Mouse (Mus musculus): Measurements from ENCODE around the gene Bcorl1. TPM values are rescaled to one million over a fixed set of nuclear protein-coding genes. Genes with fewer than 3 reads are reported as not detected.

Gene Bcorl1
- polyA plus RNA-seq, 1 experiment from 2014 or later = 3.6 TPM

GRCm38 (mm10) chrX:48444677-48445076, 103.5 kb downstream of the Bcorl1 start:
- 81% methylated on average over 4 of the region's 4 CpGs for WGBS

GRCm38 (mm10) chrX:48449646-48450045, 108.5 kb downstream of the Bcorl1 start:
- H3K9ac ChIP-seq (ENCODE audit: low read length) = 0 out of 2 replicates have a peak overlapping the region, but pooled peaks have one; percentile 41
- H3K4me3 ChIP-seq (ENCODE audit: low read length) = no peak overlapping the region
- no peak for ATAC-seq (replicated peaks; ENCODE audit: extremely low read depth, insufficient read depth, low FRiP score)
- H3K4me2 ChIP-seq (ENCODE audit: low read depth, low read length) = peak overlapping the region; percentile 42; the same call in 1 of the 2 replicates
- no peaks in the 10 kb centered on the region for H3K36me3 ChIP-seq (ENCODE audit: control insufficient read depth, insufficient read depth)
- peaks cover 26% of the 10 kb centered on the region for H3K4me1 ChIP-seq (ENCODE audit: control insufficient read depth, insufficient read depth, low read length)
- no peaks in the 10 kb centered on the region for H3K27me3 ChIP-seq (ENCODE audit: control insufficient read depth, insufficient read depth, low read length)
- H3K27ac ChIP-seq (ENCODE audit: low read length) = peak overlapping the region; percentile 66
- WGBS = 32% methylated on average over 10 of the region's 10 CpGs
- H3K9me3 ChIP-seq (replicated peaks; ENCODE audit: control insufficient read depth, low read length) = no peaks in the 10 kb centered on the region

More at GRCm38 (mm10) chrX:48444677-48445076, 103.5 kb downstream of the Bcorl1 start:
- no peak overlapping the region for H3K27ac ChIP-seq (ENCODE audit: low read length)
- no peaks in the 10 kb centered on the region for H3K27me3 ChIP-seq (ENCODE audit: control insufficient read depth, insufficient read depth, low read length)
- ATAC-seq (replicated peaks; ENCODE audit: extremely low read depth, insufficient read depth, low FRiP score) = no peak
- peaks cover 14% of the 10 kb centered on the region for H3K4me1 ChIP-seq (ENCODE audit: control insufficient read depth, insufficient read depth, low read length)
- H3K4me2 ChIP-seq (ENCODE audit: low read depth, low read length) = no peak overlapping the region
- no peaks in the 10 kb centered on the region for H3K36me3 ChIP-seq (ENCODE audit: control insufficient read depth, insufficient read depth)
- H3K9ac ChIP-seq (ENCODE audit: low read length) = no peak overlapping the region
- no peak overlapping the region for H3K4me3 ChIP-seq (ENCODE audit: low read length)
- H3K9me3 ChIP-seq (replicated peaks; ENCODE audit: control insufficient read depth, low read length) = no peaks in the 10 kb centered on the region

- H3K27ac ChIP-seq (ENCODE audit: low read length) = peak overlapping the region; percentile 94
- ATAC-seq (replicated peaks; ENCODE audit: extremely low read depth, insufficient read depth, low FRiP score) = no peak
- H3K4me3 ChIP-seq (ENCODE audit: low read length) = peak overlapping the region; percentile 72
- H3K36me3 ChIP-seq (ENCODE audit: control insufficient read depth, insufficient read depth) = no peaks in the 10 kb centered on the region
- WGBS = 18% methylated on average over 9 of the region's 9 CpGs
- peak overlapping the region; percentile 87 for H3K9ac ChIP-seq (ENCODE audit: low read length)
- H3K4me1 ChIP-seq (ENCODE audit: control insufficient read depth, insufficient read depth, low read length) = peaks cover 26% of the 10 kb centered on the region
- H3K4me2 ChIP-seq (ENCODE audit: low read depth, low read length) = peak overlapping the region; percentile 76
- H3K27me3 ChIP-seq (ENCODE audit: control insufficient read depth, insufficient read depth, low read length) = no peaks in the 10 kb centered on the region
- no peaks in the 10 kb centered on the region for H3K9me3 ChIP-seq (replicated peaks; ENCODE audit: control insufficient read depth, low read length)
Observed at GRCm38 (mm10) chrX:48452231-48452890, 111.2 kb downstream of the Bcorl1 start.

GRCm38 (mm10) chrX:48452931-48453673, 111.9 kb downstream of the Bcorl1 start:
- Histone ChIP-seq H3K9ac (ENCODE audit: low read length) (peak overlapping the region; percentile 87), H3K4me3 (ENCODE audit: low read length) (peak overlapping the region; percentile 72), H3K36me3 (ENCODE audit: control insufficient read depth, insufficient read depth) (no peaks in the 10 kb centered on the region), H3K4me1 (ENCODE audit: control insufficient read depth, insufficient read depth, low read length) (peaks cover 26% of the 10 kb centered on the region), H3K4me2 (ENCODE audit: low read depth, low read length) (peak overlapping the region; percentile 76), H3K9me3 (replicated peaks; ENCODE audit: control insufficient read depth, low read length) (no peaks in the 10 kb centered on the region), H3K27me3 (ENCODE audit: control insufficient read depth, insufficient read depth, low read length) (no peaks in the 10 kb centered on the region), H3K27ac (ENCODE audit: low read length) (peak overlapping the region; percentile 94)
- WGBS = 17% methylated on average over 43 of the region's 71 CpGs
- no peak for ATAC-seq (replicated peaks; ENCODE audit: extremely low read depth, insufficient read depth, low FRiP score)

GRCm38 (mm10) chrX:48453736-48454494, 112.8 kb downstream of the Bcorl1 start:
- Histone ChIP-seq H3K27me3 (ENCODE audit: control insufficient read depth, insufficient read depth, low read length) (no peaks in the 10 kb centered on the region), H3K27ac (ENCODE audit: low read length) (peak overlapping the region; percentile 94), H3K4me3 (ENCODE audit: low read length) (peak overlapping the region; percentile 72), H3K36me3 (ENCODE audit: control insufficient read depth, insufficient read depth) (no peaks in the 10 kb centered on the region), H3K9me3 (replicated peaks; ENCODE audit: control insufficient read depth, low read length) (no peaks in the 10 kb centered on the region), H3K4me1 (ENCODE audit: control insufficient read depth, insufficient read depth, low read length) (peaks cover 26% of the 10 kb centered on the region), H3K9ac (ENCODE audit: low read length) (peak overlapping the region; percentile 87), H3K4me2 (ENCODE audit: low read depth, low read length) (peak overlapping the region; percentile 76)
- ATAC-seq (replicated peaks; ENCODE audit: extremely low read depth, insufficient read depth, low FRiP score) = peak; percentile 89
- WGBS = 17% methylated on average over 51 of the region's 91 CpGs

- Histone ChIP-seq H3K9ac (ENCODE audit: low read length) (peak overlapping the region; percentile 76), H3K27me3 (ENCODE audit: control insufficient read depth, insufficient read depth, low read length) (no peaks in the 10 kb centered on the region), H3K36me3 (ENCODE audit: control insufficient read depth, insufficient read depth) (no peaks in the 10 kb centered on the region), H3K4me1 (ENCODE audit: control insufficient read depth, insufficient read depth, low read length) (peaks cover 24% of the 10 kb centered on the region), H3K9me3 (replicated peaks; ENCODE audit: control insufficient read depth, low read length) (no peaks in the 10 kb centered on the region), H3K4me3 (ENCODE audit: low read length) (peak overlapping the region; percentile 72), H3K27ac (ENCODE audit: low read length) (peak overlapping the region; percentile 94), H3K4me2 (ENCODE audit: low read depth, low read length) (peak overlapping the region; percentile 65)
- peak; percentile 53 for ATAC-seq (replicated peaks; ENCODE audit: extremely low read depth, insufficient read depth, low FRiP score)
- 10% methylated on average over 16 of the region's 21 CpGs for WGBS
Observed at GRCm38 (mm10) chrX:48454495-48454878, 113.3 kb downstream of the Bcorl1 start.

- Histone ChIP-seq H3K4me1 (ENCODE audit: control insufficient read depth, insufficient read depth, low read length) (peaks cover 20% of the 10 kb centered on the region), H3K4me2 (ENCODE audit: low read depth, low read length) (peak overlapping the region; percentile 65), H3K36me3 (ENCODE audit: control insufficient read depth, insufficient read depth) (no peaks in the 10 kb centered on the region), H3K27me3 (ENCODE audit: control insufficient read depth, insufficient read depth, low read length) (no peaks in the 10 kb centered on the region), H3K27ac (ENCODE audit: low read length) (peak overlapping the region; percentile 94), H3K4me3 (ENCODE audit: low read length) (peak overlapping the region; percentile 72), H3K9me3 (replicated peaks; ENCODE audit: control insufficient read depth, low read length) (no peaks in the 10 kb centered on the region), H3K9ac (ENCODE audit: low read length) (peak overlapping the region; percentile 76)
- no peak for ATAC-seq (replicated peaks; ENCODE audit: extremely low read depth, insufficient read depth, low FRiP score)
- WGBS = 13% methylated on average over 9 of the region's 9 CpGs
Observed at GRCm38 (mm10) chrX:48455018-48455417, 113.9 kb downstream of the Bcorl1 start.

GRCm38 (mm10) chrX:48456956-48457355, 115.8 kb downstream of the Bcorl1 start:
- Histone ChIP-seq H3K4me2 (ENCODE audit: low read depth, low read length) (no peak overlapping the region), H3K4me3 (ENCODE audit: low read length) (no peak overlapping the region), H3K27me3 (ENCODE audit: control insufficient read depth, insufficient read depth, low read length) (no peaks in the 10 kb centered on the region), H3K4me1 (ENCODE audit: control insufficient read depth, insufficient read depth, low read length) (peaks cover 10% of the 10 kb centered on the region), H3K9ac (ENCODE audit: low read length) (no peak overlapping the region), H3K27ac (ENCODE audit: low read length) (no peak overlapping the region), H3K36me3 (ENCODE audit: control insufficient read depth, insufficient read depth) (no peaks in the 10 kb centered on the region), H3K9me3 (replicated peaks; ENCODE audit: control insufficient read depth, low read length) (no peaks in the 10 kb centered on the region)
- ATAC-seq (replicated peaks; ENCODE audit: extremely low read depth, insufficient read depth, low FRiP score) = no peak
- 46% methylated on average over 6 of the region's 6 CpGs for WGBS

All from heart, embryonic 16.5 days (tissue).